Mouse (Mus musculus) G1E (cell line): ENCODE results near the gene Xpo6.

Source experiments
- CTCF ChIP-seq: IDR thresholded peaks from 2 replicates; pipeline ENCODE4 v1.5.1; 2012; ENCODE audit warnings: low read depth, low read length, inconsistent platforms, mixed read lengths
- TAL1 ChIP-seq: conservative IDR thresholded peaks from 2 replicates; pipeline ENCODE4 v1.6.1; 2012; ENCODE audit warnings: low read depth, low read length, inconsistent platforms, mixed read lengths

- TF ChIP-seq CTCF, result no peak
- no peak for TF ChIP-seq TAL1
These were observed 21.5 kb downstream of the Xpo6 start for GRCm38 (mm10) chr7:126178804-126179203.
